Mouse (Mus musculus) testis, postnatal 14 days (tissue): ENCODE results near the gene Rbfox1.

Source experiments
- DNase-seq: peaks from one replicate; pipeline ENCODE4 v3.0.0; 2021; ENCODE audit warnings: low spot score

Gene Rbfox1

GRCm38 (mm10) chr16:6356931-6357330, 471.8 kb downstream of the Rbfox1 start:
- no peak for DNase-seq

- DNase-seq = no peak
Measured at GRCm38 (mm10) chr16:6365793-6366192, 480.6 kb downstream of the Rbfox1 start.

- no peak for DNase-seq
Measured at GRCm38 (mm10) chr16:6366649-6367048, 481.5 kb downstream of the Rbfox1 start.

- DNase-seq = no peak
Measured at GRCm38 (mm10) chr16:6380924-6381323, 495.8 kb downstream of the Rbfox1 start.

GRCm38 (mm10) chr16:6381572-6381971, 496.4 kb downstream of the Rbfox1 start:
- DNase-seq = no peak

- DNase-seq = no peak
Measured at GRCm38 (mm10) chr16:6382712-6383111, 497.6 kb downstream of the Rbfox1 start.

GRCm38 (mm10) chr16:6390278-6390930, 505.2 kb downstream of the Rbfox1 start:
- DNase-seq = no peak

- no peak for DNase-seq
Measured at GRCm38 (mm10) chr16:6396676-6397409, 511.7 kb downstream of the Rbfox1 start.

GRCm38 (mm10) chr16:6397635-6398034, 512.5 kb downstream of the Rbfox1 start:
- no peak for DNase-seq

- no peak for DNase-seq
Measured at GRCm38 (mm10) chr16:6402816-6403215, 517.7 kb downstream of the Rbfox1 start.

- no peak for DNase-seq
Measured at GRCm38 (mm10) chr16:6414846-6415245, 529.7 kb downstream of the Rbfox1 start.

GRCm38 (mm10) chr16:6421623-6422145, 536.5 kb downstream of the Rbfox1 start:
- no peak for DNase-seq

- DNase-seq = no peak
Measured at GRCm38 (mm10) chr16:6423878-6424409, 538.8 kb downstream of the Rbfox1 start.

- no peak for DNase-seq
Measured at GRCm38 (mm10) chr16:6424738-6425137, 539.6 kb downstream of the Rbfox1 start.

GRCm38 (mm10) chr16:6427292-6428281, 542.4 kb downstream of the Rbfox1 start:
- DNase-seq = no peak

GRCm38 (mm10) chr16:6430981-6431380, 545.8 kb downstream of the Rbfox1 start:
- no peak for DNase-seq

GRCm38 (mm10) chr16:6436445-6436844, 551.3 kb downstream of the Rbfox1 start:
- no peak for DNase-seq

- DNase-seq = no peak
Measured at GRCm38 (mm10) chr16:6448250-6448649, 563.1 kb downstream of the Rbfox1 start.

GRCm38 (mm10) chr16:6455349-6455748, 570.2 kb downstream of the Rbfox1 start:
- no peak for DNase-seq

- no peak for DNase-seq
Measured at GRCm38 (mm10) chr16:6479094-6479590, 594.0 kb downstream of the Rbfox1 start.

- DNase-seq = no peak
Measured at GRCm38 (mm10) chr16:6479616-6480410, 594.7 kb downstream of the Rbfox1 start.
